Mouse (Mus musculus): ENCODE results near the gene Exoc5.

Gene Exoc5

DNA sequence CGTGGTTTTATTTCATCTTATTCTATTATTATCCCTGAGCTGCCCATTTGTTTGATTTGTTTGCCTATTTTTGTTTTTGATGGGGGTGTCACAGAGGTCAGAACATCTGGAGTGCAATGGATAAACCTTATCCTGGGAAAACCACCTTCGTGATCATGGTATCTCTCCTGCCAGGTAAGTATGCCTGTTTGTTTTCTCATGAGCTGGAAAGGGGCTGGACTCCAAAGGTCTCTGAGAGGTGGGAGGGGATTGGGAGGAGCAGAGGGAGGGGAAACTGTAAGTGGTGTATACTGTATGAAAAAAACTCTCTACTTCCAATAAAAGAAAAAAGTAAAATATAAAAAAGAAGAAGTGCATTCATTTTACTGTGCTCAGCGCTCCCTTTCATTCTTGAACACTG is 64.8 kb downstream of the Exoc5 start:
- no peak for DNase-seq

DNA sequence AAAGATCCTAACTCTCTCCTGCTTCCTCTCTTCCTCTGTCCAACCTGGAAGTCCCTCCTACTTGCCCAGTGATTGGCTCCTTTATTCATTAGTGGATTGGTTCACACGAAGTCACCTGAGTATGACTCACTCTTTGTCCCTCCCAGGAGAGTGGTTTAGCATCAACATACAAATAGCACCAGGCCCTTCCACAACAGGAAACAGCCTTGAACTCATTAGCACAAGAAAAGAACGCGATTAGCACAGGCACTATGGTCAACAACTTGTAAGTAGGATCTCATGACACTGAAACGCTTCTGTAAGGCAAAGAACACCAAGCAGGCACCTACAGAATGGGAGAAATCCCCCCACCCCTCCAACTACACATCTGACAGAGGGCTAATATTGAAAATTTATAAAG is 67.7 kb downstream of the Exoc5 start:
- DNase-seq: no peak

DNA sequence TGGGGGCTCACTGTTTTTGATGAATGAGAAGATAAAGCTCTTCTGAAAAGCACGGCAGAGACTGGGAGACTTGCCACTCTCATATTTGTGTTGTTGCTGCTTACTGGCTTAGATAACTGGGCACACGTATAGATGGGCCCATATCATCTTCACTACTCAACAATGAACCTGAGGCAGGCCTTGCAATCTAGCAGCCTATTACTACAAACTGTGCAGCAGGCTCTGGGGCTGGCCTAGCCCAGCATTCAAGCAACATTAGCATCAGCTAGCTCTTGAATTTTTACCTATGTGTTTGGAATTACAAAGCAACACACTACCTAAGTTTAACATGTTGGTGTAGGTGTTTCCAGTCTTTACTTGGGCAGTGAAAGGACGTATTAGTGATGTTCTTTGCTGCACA is 72.6 kb downstream of the Exoc5 start:
- no peak for DNase-seq

DNA sequence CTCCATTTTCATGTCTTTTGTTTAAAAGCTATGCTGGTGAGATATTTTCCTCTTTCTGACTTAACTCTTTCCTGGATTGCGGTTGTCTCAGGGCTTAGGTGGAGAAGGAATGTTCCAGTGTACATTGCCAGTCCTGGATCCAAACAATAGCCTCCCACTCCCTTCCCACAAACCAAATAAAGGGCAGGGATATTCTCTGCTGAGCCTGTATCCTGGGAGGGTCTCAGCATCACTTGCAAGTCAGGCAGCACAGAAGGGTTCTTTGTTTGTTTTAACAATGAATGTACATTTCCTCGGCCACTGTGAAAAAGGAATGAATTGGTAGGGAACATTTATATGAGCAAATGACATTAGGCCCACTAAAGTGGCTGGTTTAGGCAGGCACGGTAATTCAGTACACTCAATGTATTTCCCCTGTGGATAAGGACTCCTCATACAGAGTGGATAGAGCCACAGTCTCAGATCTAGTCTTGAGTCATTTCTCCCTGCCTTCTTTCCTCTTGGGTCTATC is 74.3 kb downstream of the Exoc5 start:
- no peak for DNase-seq

DNA sequence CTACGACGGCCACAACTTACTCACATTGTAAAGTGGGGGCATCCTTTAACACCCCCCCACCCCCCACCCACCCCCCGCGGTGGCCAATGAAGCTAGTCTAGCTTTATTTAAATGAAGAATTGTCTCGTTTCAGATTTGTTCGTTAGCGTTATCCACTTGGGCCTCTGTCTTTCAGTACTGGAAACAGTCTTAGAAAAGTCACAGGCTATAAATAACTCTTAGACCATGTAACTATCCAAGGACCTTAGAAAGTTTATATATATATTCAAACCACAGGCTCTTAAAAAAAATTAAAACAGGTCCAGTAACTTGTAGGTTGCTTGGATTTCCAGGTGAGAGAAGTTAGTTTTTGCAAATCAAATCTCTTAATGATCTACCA is 75.3 kb downstream of the Exoc5 start:
- no peak for DNase-seq

DNA sequence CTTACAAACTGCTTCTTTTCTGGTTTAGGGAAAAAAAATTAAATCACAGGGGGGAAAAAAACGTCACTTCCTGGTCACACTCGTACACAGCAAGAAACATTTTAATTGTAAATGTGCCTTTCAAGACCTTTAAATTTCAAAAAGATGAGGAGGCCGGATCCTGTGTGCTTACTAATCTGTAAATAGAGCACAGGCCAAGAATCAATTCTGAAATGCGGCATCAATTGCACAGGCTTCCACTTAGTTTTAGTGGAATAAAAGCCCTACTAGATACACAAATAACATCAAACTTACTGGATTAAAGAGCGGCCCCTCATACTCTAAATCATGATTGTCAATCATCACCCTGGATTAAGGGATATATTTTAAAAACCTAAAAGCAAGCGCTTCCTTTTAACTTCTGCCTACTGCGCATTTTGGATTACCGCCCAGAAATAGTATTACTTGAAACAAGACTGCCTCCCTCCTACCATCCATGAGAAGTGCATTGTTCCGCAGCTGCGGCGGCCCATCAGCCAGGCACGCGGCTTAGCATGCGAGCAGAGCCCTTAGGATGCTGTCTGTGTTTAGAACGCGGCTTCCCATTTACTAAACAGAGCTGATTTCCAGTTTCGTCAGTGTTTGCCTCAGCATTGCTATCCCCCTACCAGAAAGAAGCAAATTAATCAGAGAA is 75.8 kb downstream of the Exoc5 start:
- peak; percentile 24 to 28 for DNase-seq

DNA sequence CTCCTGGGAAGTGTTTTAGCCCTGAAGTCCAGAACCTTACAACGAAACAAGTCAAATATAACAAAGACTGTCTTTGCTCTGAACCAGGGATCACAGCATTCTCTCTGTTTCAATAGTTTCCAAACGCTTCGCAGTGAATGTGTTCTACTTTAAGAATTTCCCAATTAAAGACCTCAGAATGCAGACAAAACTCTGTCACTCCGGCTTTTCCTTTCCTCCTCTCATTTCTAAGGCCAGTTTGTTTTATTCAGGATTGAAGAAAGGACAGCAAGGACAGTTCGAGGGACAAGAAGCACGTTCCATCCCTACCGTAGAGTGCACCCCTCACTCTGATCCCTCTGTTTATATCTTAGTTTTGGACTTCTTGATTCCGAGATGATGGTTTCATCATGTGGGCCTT is 76.6 kb downstream of the Exoc5 start:
- no peak for DNase-seq

DNA sequence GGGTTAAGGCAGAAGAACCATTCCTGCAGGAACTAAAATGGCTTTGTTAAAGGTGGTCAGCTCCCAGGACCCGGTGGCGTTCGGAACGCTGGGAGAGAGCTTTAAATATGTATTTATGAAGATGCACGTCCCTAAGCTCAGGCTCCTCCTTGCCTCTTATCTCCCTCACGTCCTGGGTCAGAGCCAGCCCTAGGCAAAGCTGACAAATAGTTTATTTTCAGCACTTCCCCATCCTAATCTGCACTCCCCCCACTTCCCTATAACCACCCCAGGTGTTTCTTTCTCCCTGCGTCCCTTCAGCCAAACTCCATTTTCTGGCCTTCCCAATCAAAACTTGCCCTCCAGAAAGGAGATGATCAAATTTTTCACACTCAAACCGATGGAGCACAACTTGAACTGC is 80.2 kb downstream of the Exoc5 start:
- DNase-seq: no peak

DNA sequence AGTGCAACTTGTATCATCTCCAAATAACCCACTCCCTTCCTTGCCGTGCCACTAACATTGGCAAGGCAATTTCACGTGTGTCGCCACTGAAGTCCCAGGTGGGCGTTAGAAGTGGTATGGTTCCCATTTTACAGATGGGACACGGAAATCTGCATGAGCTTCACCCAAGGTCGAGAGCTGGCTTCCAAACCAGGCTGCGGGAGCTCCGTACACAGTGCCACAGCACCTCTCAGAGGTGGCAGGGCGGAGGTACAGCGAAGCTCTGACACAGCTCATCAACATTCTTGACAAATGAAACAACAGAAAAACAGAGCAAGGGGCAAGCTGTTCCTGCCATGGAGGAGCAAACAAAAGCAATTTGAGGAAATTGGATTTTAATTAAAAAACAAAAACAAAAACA is 80.8 kb downstream of the Exoc5 start:
- DNase-seq: peak in 1 of 2 experiments; percentile 13

DNA sequence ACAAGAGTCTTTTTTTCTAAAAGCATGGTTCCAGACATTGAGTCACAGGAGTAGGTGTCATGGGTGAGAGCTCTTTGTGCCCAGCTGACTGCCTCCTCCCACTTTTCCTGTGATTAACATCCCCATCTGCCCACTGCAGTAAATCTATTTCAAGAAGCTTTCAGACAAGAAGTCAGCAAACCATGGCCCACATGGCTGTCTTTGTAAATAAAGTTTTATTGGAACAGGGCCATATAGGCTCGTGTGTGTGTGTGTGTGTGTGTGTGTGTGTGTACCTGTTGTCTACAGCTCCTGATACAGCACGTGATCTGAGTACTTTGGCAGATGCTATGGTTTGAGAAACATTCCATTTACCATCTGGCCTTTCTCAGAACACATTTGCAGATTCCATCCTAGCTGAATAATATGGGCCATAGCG is 87.5 kb downstream of the Exoc5 start:
- DNase-seq: no peak

DNA sequence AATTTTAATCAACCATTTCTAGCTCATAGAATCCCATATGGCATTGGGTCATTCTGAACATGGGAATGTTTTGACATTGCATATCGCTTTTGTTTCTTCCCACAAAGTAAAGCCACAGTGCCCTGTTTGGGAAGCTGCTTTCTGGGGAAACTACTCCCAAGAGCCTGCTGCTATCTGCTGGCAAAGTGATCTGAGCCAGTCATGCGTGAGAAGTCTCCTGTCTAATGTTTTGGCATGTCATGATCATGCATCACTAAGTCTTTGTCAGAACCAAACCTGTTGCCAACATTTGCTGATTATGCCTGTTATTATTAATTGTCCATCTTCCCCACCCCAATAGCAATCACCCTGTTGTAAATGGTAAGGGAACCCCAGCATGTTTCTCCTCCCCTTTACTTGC is 94.9 kb downstream of the Exoc5 start:
- no peak for DNase-seq

DNA sequence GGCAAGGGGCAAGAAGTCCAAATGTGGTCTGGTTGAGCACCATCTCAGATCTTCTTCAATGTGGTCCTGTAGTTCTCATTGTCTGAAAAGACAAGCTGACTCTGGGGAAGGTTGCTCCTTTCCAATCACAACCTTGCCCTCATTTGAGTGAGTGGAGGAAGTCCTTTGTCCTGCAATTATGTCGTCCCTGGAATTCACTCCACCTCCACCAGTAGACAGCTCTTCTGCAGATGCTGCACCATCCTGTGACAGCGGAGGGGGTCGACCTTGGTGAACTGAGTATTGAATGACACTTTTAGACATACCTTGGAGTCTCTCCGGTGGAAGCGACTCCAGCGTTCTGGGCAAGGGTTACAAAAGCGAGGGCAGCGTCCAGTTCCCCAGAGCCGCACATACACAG is 97.8 kb downstream of the Exoc5 start:
- DNase-seq: no peak
